Mouse (Mus musculus) forebrain, postnatal 0 days (tissue): ENCODE measurements around the gene Cers6. TPM values are rescaled to one million over a fixed set of nuclear protein-coding genes. Genes with fewer than 3 reads are reported as not detected.

ENCODE experiments used
- ATAC-seq: fragments of 200-750 bp; cut with Nextera tagmentation; 2 replicates; pipeline ENCODE4 v1.8.0; 2017; ENCODE audit warnings: mild to moderate bottlenecking, moderate library complexity
- DNase-seq: peaks from one replicate; pipeline ENCODE4 v3.0.0-alpha.2; 2015
- H3K27ac ChIP-seq: fragments of 300-500 bp; sonication (generic); 2 replicates; pipeline ENCODE4 v1.5.1; 2014; ENCODE audit warnings: low read depth, mild to moderate bottlenecking, antibody characterized with exemption, low read length, moderate library complexity, mixed read lengths
- H3K27me3 ChIP-seq: fragments of 300-500 bp; sonication (generic); 2 replicates; pipeline ENCODE4 v1.6.1; 2014; ENCODE audit warnings: mild to moderate bottlenecking, low read length, mixed read lengths; ENCODE audit not compliant: insufficient read depth
- H3K36me3 ChIP-seq: fragments of 300-500 bp; sonication (generic); 2 replicates; pipeline ENCODE4 v1.6.1; 2014; ENCODE audit warnings: mild to moderate bottlenecking, moderate library complexity; ENCODE audit not compliant: insufficient read depth
- H3K4me1 ChIP-seq: fragments of 300-500 bp; sonication (generic); 2 replicates; pipeline ENCODE4 v1.6.1; 2014; ENCODE audit warnings: antibody characterized with exemption; ENCODE audit not compliant: insufficient read depth
- H3K4me2 ChIP-seq: fragments of 300-500 bp; sonication (generic); 2 replicates; pipeline ENCODE4 v1.6.1; 2014; ENCODE audit warnings: low read depth, mild to moderate bottlenecking, moderate library complexity
- H3K4me3 ChIP-seq: fragments of 300-500 bp; sonication (generic); 2 replicates; pipeline ENCODE4 v1.5.1; 2014; ENCODE audit warnings: low read depth, low read length, mixed read lengths
- H3K9ac ChIP-seq: fragments of 300-500 bp; sonication (generic); 2 replicates; pipeline ENCODE4 v1.6.1; 2014; ENCODE audit warnings: mild to moderate bottlenecking
- H3K9me3 ChIP-seq: fragments of 300-500 bp; sonication (generic); 2 replicates; pipeline ENCODE4 v1.6.1; 2016; ENCODE audit warnings: low read length
- CTCF ChIP-seq: sonication (generic); IDR thresholded peaks from 2 replicates; pipeline ENCODE4 v1.5.1; 2016; ENCODE audit warnings: antibody characterized with exemption, control low read depth, low read depth
- WGBS: fragments of 180-500 bp; shearing (Covaris S2); extraction: QIAGEN DNeasy Blood & Tissue Kit; methylation state at CpG from one replicate; pipeline ENCODE4 v1.1.7; 2014; 5-methylcytosine and 5-hydroxymethylcytosine counted together
- polyA plus RNA-seq: library from polyadenylated mRNA; unstranded; fragments of >200 nt; fragmentation: Nextera tagmentation; extraction: Ambion mirVana; gene quantifications from 2 replicates; pipeline ENCODE4 v1.2.1, GENCODE M21; 2015
- total RNA-seq: library from RNA; depleted of rRNA; stranded (reverse); fragments of >200 nt; gene quantifications from 2 replicates; pipeline ENCODE4 v1.2.3, GENCODE M21; 2014

The Cers6 gene
- total and polyA plus RNA-seq, 2 experiments from 2014 or later, result 26.7 to 81.7 TPM

- DNase-seq (no peak), ATAC-seq (no peak)
- Histone ChIP-seq H3K9me3 (peaks cover 7% of the 10 kb centered on the region), H3K36me3 (no peaks in the 10 kb centered on the region), H3K4me1 (no peaks in the 10 kb centered on the region), H3K4me3 (no peak overlapping the region), H3K9ac (no peak overlapping the region), H3K4me2 (no peak overlapping the region), H3K27me3 (no peaks in the 10 kb centered on the region), H3K27ac (no peak overlapping the region)
- 59% methylated on average over 1 of the region's 1 CpGs for WGBS
- TF ChIP-seq CTCF, result no peak
These were observed 105.1 kb downstream of the Cers6 start for GRCm38 (mm10) chr2:68966360-68966759.

GRCm38 (mm10) chr2:68968028-68968427 is 106.8 kb downstream of the Cers6 start:
- no peak overlapping the region for H3K4me2 ChIP-seq
- WGBS, result 81% methylated on average over 8 of the region's 8 CpGs
- H3K4me3 ChIP-seq, result no peak overlapping the region
- no peaks in the 10 kb centered on the region for H3K4me1 ChIP-seq
- ATAC-seq (no peak), DNase-seq (no peak)
- H3K27me3 ChIP-seq, result no peaks in the 10 kb centered on the region
- TF ChIP-seq CTCF, result no peak
- peaks cover 7% of the 10 kb centered on the region for H3K9me3 ChIP-seq
- no peak overlapping the region for H3K27ac ChIP-seq
- no peaks in the 10 kb centered on the region for H3K36me3 ChIP-seq
- H3K9ac ChIP-seq, result no peak overlapping the region

GRCm38 (mm10) chr2:68971840-68972239 is 110.6 kb downstream of the Cers6 start:
- Histone ChIP-seq H3K9ac (no peak overlapping the region), H3K27me3 (no peaks in the 10 kb centered on the region), H3K36me3 (no peaks in the 10 kb centered on the region), H3K27ac (no peak overlapping the region), H3K4me1 (no peaks in the 10 kb centered on the region), H3K9me3 (peaks cover 7% of the 10 kb centered on the region), H3K4me2 (no peak overlapping the region), H3K4me3 (no peak overlapping the region)
- DNase-seq (peak; percentile 69), ATAC-seq (peak; percentile 77)
- no peak for TF ChIP-seq CTCF
- WGBS, result 55% methylated on average over 5 of the region's 5 CpGs

GRCm38 (mm10) chr2:68973753-68974152 is 112.5 kb downstream of the Cers6 start:
- 81% methylated on average over 2 of the region's 2 CpGs for WGBS
- ATAC-seq, result no peak
- H3K36me3 ChIP-seq, result no peaks in the 10 kb centered on the region

GRCm38 (mm10) chr2:68975286-68975685 is 114.0 kb downstream of the Cers6 start:
- ATAC-seq, result no peak
- no peak overlapping the region for H3K4me3 ChIP-seq
- no peaks in the 10 kb centered on the region for H3K27me3 ChIP-seq
- H3K36me3 ChIP-seq, result no peaks in the 10 kb centered on the region
- H3K27ac ChIP-seq, result no peak overlapping the region
- H3K4me1 ChIP-seq, result no peaks in the 10 kb centered on the region
- TF ChIP-seq CTCF, result no peak
- H3K9me3 ChIP-seq, result peaks cover 2% of the 10 kb centered on the region; the same call in 1 of the 2 replicates
- 93% methylated on average over 6 of the region's 6 CpGs for WGBS
- H3K4me2 ChIP-seq, result no peak overlapping the region
- no peak overlapping the region for H3K9ac ChIP-seq
- no peak for DNase-seq

More at GRCm38 (mm10) chr2:68973753-68974152, 112.5 kb downstream of the Cers6 start:
- Histone ChIP-seq H3K4me3 (no peak overlapping the region), H3K4me2 (no peak overlapping the region), H3K4me1 (no peaks in the 10 kb centered on the region), H3K27ac (no peak overlapping the region), H3K9ac (no peak overlapping the region), H3K27me3 (no peaks in the 10 kb centered on the region), H3K9me3 (peaks cover 7% of the 10 kb centered on the region)
- no peak for TF ChIP-seq CTCF
- no peak for DNase-seq

- no peak for DNase-seq
- H3K9me3 ChIP-seq, result no peaks in the 10 kb centered on the region
- WGBS, result 93% methylated on average over 6 of the region's 6 CpGs
- no peak for TF ChIP-seq CTCF
- H3K4me2 ChIP-seq, result no peak overlapping the region
- ATAC-seq, result no peak
- H3K4me3 ChIP-seq, result no peak overlapping the region
- H3K27me3 ChIP-seq, result no peaks in the 10 kb centered on the region
- 0 out of 2 replicates have a peak, but pooled peaks cover 2% of the 10 kb centered on the region for H3K4me1 ChIP-seq
- no peak overlapping the region for H3K9ac ChIP-seq
- no peaks in the 10 kb centered on the region for H3K36me3 ChIP-seq
- no peak overlapping the region for H3K27ac ChIP-seq
These were observed 114.5 kb downstream of the Cers6 start for GRCm38 (mm10) chr2:68975780-68976179.

GRCm38 (mm10) chr2:68978244-68978643 is 117.0 kb downstream of the Cers6 start:
- DNase-seq (no peak), ATAC-seq (no peak)
- peaks cover 15% of the 10 kb centered on the region for H3K4me1 ChIP-seq
- H3K36me3 ChIP-seq, result no peaks in the 10 kb centered on the region
- H3K27me3 ChIP-seq, result no peaks in the 10 kb centered on the region
- H3K4me2 ChIP-seq, result no peak overlapping the region
- H3K27ac ChIP-seq, result no peak overlapping the region
- no peaks in the 10 kb centered on the region for H3K9me3 ChIP-seq
- no peak overlapping the region for H3K9ac ChIP-seq
- H3K4me3 ChIP-seq, result no peak overlapping the region
- 59% methylated on average over 9 of the region's 9 CpGs for WGBS
- no peak for TF ChIP-seq CTCF
